Mouse (Mus musculus) skeletal muscle tissue, adult 2 months (tissue): ENCODE results near the gene Tmem218.
A peak's percentile ranks its signal among the peaks of the same experiment; 100 is the strongest.

Source experiments
- DNase-seq: peaks from one replicate; pipeline ENCODE4 v3.0.0-alpha.2; 2012; ENCODE audit warnings: low read depth, low spot score

The Tmem218 gene

DNA sequence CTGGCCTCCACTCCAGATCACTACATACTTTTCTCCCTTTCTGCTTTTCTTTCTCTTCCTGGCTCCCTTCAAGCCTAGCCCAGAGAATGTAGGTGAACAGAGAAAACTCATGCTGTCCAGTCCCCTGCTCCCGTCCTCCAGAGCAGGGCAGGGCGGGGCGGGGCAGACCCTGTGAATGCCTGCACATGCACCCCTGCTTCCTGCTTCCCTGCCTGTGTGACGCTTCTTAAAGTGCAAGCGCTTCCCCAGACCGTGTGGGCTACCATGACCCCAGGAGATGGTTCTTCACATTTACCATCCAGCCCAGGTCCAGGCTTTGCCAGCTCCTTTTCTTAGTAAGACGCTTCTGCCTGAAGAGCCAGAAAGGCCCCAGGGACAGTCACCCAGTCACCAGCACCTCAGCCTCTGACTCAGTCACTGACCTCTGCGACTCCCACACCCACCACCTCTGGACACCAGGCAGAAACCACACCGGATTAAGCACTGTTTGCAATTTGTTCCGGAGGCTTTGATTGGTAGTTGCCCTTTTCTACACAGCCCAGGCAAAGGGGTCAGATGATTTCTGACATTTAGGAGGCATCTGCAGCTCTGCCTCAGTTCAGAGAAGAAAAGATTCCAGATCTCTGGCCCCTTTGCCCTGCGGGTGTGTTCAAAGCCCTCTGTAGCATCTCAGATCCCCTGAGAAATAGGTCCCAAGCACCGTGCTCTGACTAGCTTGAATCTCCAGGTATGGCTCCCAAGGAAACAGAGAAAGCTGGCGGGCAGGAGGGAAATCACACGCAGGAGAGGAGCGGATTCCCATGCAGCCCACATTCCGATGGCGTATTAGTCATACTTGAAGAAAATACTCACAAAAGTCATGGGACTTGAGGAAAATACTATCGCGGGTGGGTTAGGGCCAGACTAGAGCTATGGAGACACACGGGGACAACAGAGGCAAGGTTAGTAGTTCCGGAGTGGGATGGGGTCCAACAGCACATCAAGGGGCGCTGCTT, 24.5 kb downstream of the Tmem218 start:
- DNase-seq = no peak

GRCm38 (mm10) chr9:37235951-37236737, 28.1 kb downstream of the Tmem218 start:
- DNase-seq = no peak

- DNase-seq = no peak
Measured at GRCm38 (mm10) chr9:37242764-37243163, 34.7 kb downstream of the Tmem218 start.

DNA sequence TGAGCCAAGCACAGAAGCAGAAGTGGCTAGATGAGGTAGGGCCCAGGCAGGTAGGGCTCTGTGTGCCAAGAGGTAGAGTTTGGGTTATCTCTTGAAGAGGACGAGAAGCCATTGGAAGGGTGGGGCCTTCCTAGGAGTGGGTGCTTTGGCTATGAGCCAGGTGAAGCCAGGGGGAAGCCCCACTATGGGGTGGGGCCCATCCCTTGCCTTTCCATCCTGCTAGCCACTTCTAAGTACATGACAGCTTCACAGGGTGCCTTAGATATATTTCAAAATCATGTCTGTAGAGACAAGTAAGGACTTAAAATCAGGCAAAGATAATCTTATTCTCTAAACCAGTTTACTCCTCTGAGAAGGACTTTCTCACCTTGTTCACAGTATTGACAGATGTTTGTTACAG, 36.6 kb downstream of the Tmem218 start:
- DNase-seq = no peak

- no peak for DNase-seq
Measured at GRCm38 (mm10) chr9:37245404-37245803, 37.4 kb downstream of the Tmem218 start.

DNA sequence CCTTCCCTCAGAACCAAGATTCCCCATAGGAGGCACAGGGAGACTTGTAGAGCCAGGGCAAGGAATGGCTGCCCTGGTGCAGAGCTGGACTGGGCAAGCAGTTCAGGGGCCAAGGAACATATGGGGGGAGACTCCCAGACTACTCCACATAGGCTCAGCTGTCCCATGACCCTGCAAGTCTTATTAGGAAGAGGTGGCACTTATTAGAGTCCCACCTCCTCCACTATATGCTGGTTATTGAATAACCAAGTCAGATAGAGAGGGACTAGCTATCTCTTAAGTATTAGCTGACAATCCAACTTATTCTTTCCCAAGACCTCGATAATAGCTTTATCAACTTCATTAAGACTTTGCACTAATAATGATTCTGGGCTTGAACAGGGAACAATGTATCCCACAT, 37.8 kb downstream of the Tmem218 start:
- DNase-seq = no peak

DNA sequence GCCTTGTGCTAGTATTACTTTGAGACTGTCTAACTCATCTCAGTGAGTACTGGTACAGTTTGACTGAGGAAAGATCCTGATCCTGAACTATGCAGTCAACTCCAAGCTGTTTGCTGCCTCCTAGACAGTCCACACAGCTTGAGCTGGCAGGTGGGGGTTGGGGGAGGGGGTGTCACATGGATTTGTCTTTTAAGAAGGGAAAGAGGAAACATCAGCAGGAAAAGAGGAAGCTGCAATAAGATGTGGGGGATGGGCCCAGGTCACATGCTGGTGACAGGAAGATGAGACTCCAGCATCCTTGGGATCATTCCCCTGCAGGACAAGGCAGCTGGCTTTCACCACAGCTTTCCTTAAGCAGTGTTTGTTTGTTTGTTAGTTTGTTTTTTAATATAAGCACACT, 39.4 kb downstream of the Tmem218 start:
- DNase-seq = peak; percentile 30

DNA sequence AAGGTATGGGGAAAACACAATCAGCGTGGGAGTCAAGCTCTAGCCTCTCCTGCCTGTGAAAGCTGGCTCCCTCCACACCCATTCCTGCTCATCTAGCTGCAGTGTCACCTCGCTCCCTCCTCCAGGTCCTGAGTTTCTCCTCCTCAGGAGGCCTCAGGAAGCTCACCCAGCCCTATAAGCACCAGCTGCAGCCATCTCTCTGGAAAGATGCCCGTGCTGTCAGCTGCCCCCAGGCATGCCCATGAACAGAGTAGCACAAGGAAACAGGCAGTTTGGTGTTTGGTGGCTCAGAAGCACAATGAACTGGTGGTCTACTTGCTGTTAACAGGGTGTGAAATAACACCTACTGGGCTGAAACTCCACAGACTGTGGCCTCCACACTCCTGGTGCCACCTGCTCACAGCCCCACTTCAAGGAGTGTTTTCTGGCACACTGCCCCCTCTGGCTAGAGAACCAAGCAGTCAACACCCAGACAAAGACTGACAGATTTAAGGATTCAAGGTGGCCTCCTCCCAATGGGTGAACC, 40.4 kb downstream of the Tmem218 start:
- no peak for DNase-seq

DNA sequence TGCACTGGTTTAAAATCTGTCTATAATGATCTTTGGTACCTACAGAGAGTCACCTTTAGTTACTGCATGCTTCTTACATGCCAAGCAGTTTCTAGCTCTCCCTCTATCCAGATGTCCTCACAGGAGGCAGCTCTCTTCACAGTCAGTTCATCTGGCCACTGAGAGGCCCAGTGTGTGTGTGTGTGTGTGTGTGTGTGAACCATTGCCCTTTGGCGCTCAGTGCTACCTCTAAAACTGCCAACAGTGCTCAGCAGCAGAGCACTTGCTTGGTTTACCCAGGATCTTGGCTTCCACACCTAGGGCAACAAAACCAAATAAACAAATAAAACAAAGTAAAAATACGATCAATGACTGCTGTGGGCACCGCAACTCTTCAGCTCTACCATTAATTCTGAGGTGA, 42.0 kb downstream of the Tmem218 start:
- no peak for DNase-seq

- no peak for DNase-seq
Measured at GRCm38 (mm10) chr9:37250631-37251030, 42.6 kb downstream of the Tmem218 start.

DNA sequence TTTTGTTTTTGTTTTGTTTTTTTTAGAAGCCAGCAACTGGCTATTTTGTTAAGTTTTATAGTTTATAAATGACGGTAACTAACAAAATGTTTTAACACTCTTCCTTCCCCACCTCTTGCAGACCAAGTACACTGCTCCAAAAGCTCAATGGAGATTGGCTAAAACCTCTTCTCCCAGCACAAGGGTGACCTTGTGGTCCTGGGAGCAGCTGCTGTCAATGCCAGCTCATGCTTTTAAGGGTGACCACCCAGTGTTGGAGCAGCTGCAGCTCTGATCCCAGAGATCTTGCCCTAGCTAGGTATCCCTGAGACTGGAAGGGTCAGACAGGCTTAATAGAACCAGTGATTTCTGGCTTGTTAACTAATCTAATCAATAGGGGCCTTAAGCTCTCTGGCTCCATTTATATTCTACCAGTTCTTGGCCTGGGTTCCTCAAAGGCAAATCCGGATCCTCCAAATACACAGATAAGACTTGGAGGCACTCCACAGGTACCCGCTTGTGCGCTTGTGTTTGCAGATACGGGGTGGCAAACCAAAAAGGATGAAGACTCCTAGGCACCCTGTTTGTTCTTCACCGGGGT, 46.6 kb downstream of the Tmem218 start:
- DNase-seq = no peak

DNA sequence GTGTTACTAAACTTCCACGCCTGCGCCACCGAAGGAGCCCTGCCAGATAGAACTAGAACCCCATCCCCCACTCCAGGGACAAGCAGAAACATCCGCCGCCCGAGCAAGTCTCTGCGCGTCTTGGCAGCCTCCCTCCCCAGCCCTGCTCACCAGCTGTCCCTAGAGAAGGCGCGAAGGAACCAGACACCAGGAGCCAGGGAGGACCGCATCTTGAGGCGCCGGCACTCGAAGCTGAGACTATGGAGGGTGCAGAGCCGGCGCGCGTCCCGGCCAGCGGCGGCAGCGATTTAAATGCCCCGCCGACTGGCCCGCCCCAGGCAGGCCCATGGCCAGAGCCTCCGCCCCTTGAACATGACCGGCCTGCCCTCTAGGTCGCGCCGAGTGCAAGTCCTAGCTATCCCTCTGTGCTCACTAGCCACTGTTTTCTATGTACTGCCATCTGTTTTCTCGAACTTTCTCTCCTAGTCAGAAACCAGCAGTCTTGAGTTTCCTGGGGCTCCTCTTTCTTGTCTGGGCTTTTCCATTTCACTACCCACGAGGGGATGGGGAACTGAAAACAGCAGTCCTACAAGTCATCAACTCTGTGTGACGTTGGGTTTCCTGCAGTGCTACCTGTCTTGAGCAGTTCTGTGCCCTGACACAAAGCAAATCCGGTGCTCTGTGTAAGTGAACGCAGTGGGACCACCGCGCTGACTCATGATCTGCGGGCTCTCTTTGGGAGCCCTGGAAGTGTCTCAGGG, 47.3 kb downstream of the Tmem218 start, which contains the start of gene Slc37a2:
Gene Slc37a2, minus strand, starts transcription at position 590 of the 740 bp plus-strand sequence.
- DNase-seq = peak; percentile 60

- peak; percentile 23 for DNase-seq
Measured at GRCm38 (mm10) chr9:37255889-37256225, 47.8 kb downstream of the Tmem218 start.

GRCm38 (mm10) chr9:37266622-37267021, 58.6 kb downstream of the Tmem218 start:
- DNase-seq = no peak
